ENCODE assay signal across 8 mouse cellular contexts in genomic region chr4:133753375-133754190, GRCm38 (mm10). TPM values are rescaled to one million over a fixed set of nuclear protein-coding genes. Genes with fewer than 3 reads are reported as not detected.
DNase-seq lines count a peak whose midpoint lies in the region; ATAC-seq and TF ChIP-seq lines count a peak whose summit lies in the region.

No protein-coding gene starts in this region.

- H3K36me3 ChIP-seq in embryonic facial prominence, embryonic 14.5 days (ENCODE audit: control insufficient read depth, insufficient read depth, low read length), result 0 out of 2 replicates have a peak, but pooled peaks cover 5% of the 10 kb centered on the region
- no peaks in the 10 kb centered on the region; the same call in 1 of the 2 replicates for H3K36me3 ChIP-seq in heart, embryonic 14.5 days (ENCODE audit: control insufficient read depth, insufficient read depth, low read length)
- peaks cover 11% of the 10 kb centered on the region; the same call in 1 of the 2 replicates for H3K36me3 ChIP-seq in liver, postnatal 0 days (replicated peaks; ENCODE audit: insufficient read depth, low read length)

- TF ChIP-seq EP300 in liver, postnatal 0 days (IDR thresholded peaks at IDR 0.05; ENCODE audit: low read depth), result no peak

- TF ChIP-seq CTCF in liver, postnatal 0 days (IDR thresholded peaks at IDR 0.05; ENCODE audit: low read depth), result no peak

- peak; percentile 58 for ATAC-seq in embryonic facial prominence, embryonic 14.5 days (ENCODE audit: low read depth)
- ATAC-seq in heart, embryonic 14.5 days (ENCODE audit: insufficient number of reproducible peaks, insufficient read depth, low FRiP score, low read depth), result peak; percentile 60
- ATAC-seq in liver, postnatal 0 days, result peak; percentile 37

- H3K27ac ChIP-seq in embryonic facial prominence, embryonic 14.5 days (replicated peaks; ENCODE audit: low read depth, low read length), result peak overlapping the region; percentile 100
- peak overlapping the region; percentile 97 to 100 for H3K27ac ChIP-seq in heart, embryonic 14.5 days (replicated peaks in 1 of 2; ENCODE audit: control insufficient read depth in 1 of 2, insufficient read depth in 1 of 2, low read depth in 2 of 2, low read length in 2 of 2)
- peak overlapping the region; percentile 100 for H3K27ac ChIP-seq in liver, postnatal 0 days (ENCODE audit: low read depth)

- DNase-seq in A20 (ENCODE audit: low read depth, low spot score), result peak; percentile 82
- DNase-seq in adrenal gland, postnatal 25 days, result peak; percentile 79
- peak; percentile 90 for DNase-seq in embryonic facial prominence, embryonic 14.5 days (ENCODE audit: low spot score)
- DNase-seq in kidney, postnatal 14 days, result peak; percentile 83
- peak; percentile 79 for DNase-seq in liver, postnatal 0 days
- DNase-seq in ovary, postnatal 36 days (ENCODE audit: low spot score), result peak; percentile 78
- DNase-seq in thymus, postnatal 14 days, result peak; percentile 79

- peak overlapping the region; percentile 100 for H3K4me3 ChIP-seq in embryonic facial prominence, embryonic 14.5 days (ENCODE audit: low read depth, low read length)
- peak overlapping the region; percentile 75 to 97 for H3K4me3 ChIP-seq in heart, embryonic 14.5 days (ENCODE audit: control insufficient read depth in 1 of 2, insufficient read depth in 1 of 2, low read depth in 1 of 2, low read length in 2 of 2)
- peak overlapping the region; percentile 97 for H3K4me3 ChIP-seq in liver, postnatal 0 days (ENCODE audit: low read depth, low read length)

- H3K9ac ChIP-seq in embryonic facial prominence, embryonic 14.5 days (ENCODE audit: low read depth, low read length), result peak overlapping the region; percentile 100
- H3K9ac ChIP-seq in heart, embryonic 14.5 days (ENCODE audit: low read length), result peak overlapping the region; percentile 100
- H3K9ac ChIP-seq in liver, postnatal 0 days (replicated peaks), result peak overlapping the region; percentile 100

- WGBS in embryonic facial prominence, embryonic 14.5 days, result 0% methylated on average over 9 of the region's 99 CpGs
- under 1% methylated on average over 31 of the region's 99 CpGs for WGBS in heart, embryonic 14.5 days
- WGBS in liver, postnatal 0 days (ENCODE audit: insufficient replicate concordance), result under 1% methylated on average over 43 of the region's 99 CpGs

- peaks cover 33% of the 10 kb centered on the region for H3K4me1 ChIP-seq in embryonic facial prominence, embryonic 14.5 days (ENCODE audit: control insufficient read depth, insufficient read depth, low read length)
- H3K4me1 ChIP-seq in heart, embryonic 14.5 days (ENCODE audit: control insufficient read depth in 2 of 2, insufficient read depth in 2 of 2, low read length in 2 of 2), result peaks cover 20 to 38% of the 10 kb centered on the region in 2 experiments
- H3K4me1 ChIP-seq in liver, postnatal 0 days (ENCODE audit: insufficient read depth), result peaks cover 40% of the 10 kb centered on the region

- H3K27me3 ChIP-seq in embryonic facial prominence, embryonic 14.5 days (replicated peaks; ENCODE audit: control insufficient read depth, insufficient read depth, low read length), result no peaks in the 10 kb centered on the region
- H3K27me3 ChIP-seq in heart, embryonic 14.5 days (ENCODE audit: control insufficient read depth, insufficient read depth, low read length), result no peaks in the 10 kb centered on the region
- H3K27me3 ChIP-seq in liver, postnatal 0 days (ENCODE audit: insufficient read depth, low read length), result no peaks in the 10 kb centered on the region

- H3K4me2 ChIP-seq in embryonic facial prominence, embryonic 14.5 days (ENCODE audit: low read depth, low read length), result peak overlapping the region; percentile 94
- peak overlapping the region; percentile 97 for H3K4me2 ChIP-seq in heart, embryonic 14.5 days (ENCODE audit: low read length)
- peak overlapping the region; percentile 99 for H3K4me2 ChIP-seq in liver, postnatal 0 days (ENCODE audit: low read depth, low read length)

- H3K9me3 ChIP-seq in embryonic facial prominence, embryonic 14.5 days (ENCODE audit: control insufficient read depth, low read length), result no peaks in the 10 kb centered on the region
- no peaks in the 10 kb centered on the region for H3K9me3 ChIP-seq in heart, embryonic 14.5 days (ENCODE audit: control insufficient read depth, low read length)
- H3K9me3 ChIP-seq in liver, postnatal 0 days (ENCODE audit: low read length), result no peaks in the 10 kb centered on the region

RNA-seq across cellular contexts. Expression of gene Arid1a, which starts 3.0 kb away (rescaled TPM):
- total RNA-seq in adrenal gland, postnatal 25 days (2021), result 73.6 and 79.7 TPM in 2 replicates
- 29.1 and 29.6 TPM in 2 replicates for polyA plus RNA-seq in embryonic facial prominence, embryonic 14.5 days (2014; fragmentation: Nextera tagmentation; extraction: Ambion mirVana)
- 28.1 and 28.2 TPM in 2 replicates for polyA plus RNA-seq in heart, embryonic 14.5 days (2014; fragmentation: Nextera tagmentation; extraction: Ambion mirVana)
- polyA plus RNA-seq in liver, postnatal 0 days (2015; fragmentation: Nextera tagmentation; extraction: Ambion mirVana), result 6.1 and 6.2 TPM in 2 replicates

Comparison
In these comparisons a context has a peak if more than half of its experiments do, and no peak if none do; other contexts are left out.
1. Peak in every context shown above with its lines: DNase-seq, ATAC-seq, H3K4me3 ChIP-seq and H3K27ac ChIP-seq.